Mouse (Mus musculus) liver, embryonic 14.5 days (tissue): ENCODE results near the gene Gas6. TPM values are rescaled to one million over a fixed set of nuclear protein-coding genes. Genes with fewer than 3 reads are reported as not detected.

Experiments
- ATAC-seq: fragments of 200-750 bp; cut with Nextera tagmentation; 2 replicates; pipeline ENCODE4 v1.8.0; 2017; ENCODE audit warnings: moderate number of reproducible peaks, mild to moderate bottlenecking, moderate library complexity; ENCODE audit not compliant: insufficient read depth
- DNase-seq, 3 experiments: peaks; one replicate each; pipeline ENCODE4 v3.0.0-alpha.2; 2012 to 2013; ENCODE audit warnings: low read depth in 3 of 3, low spot score in 3 of 3
- H3K27ac ChIP-seq: fragments of 300-500 bp; sonication (generic); 2 replicates; pipeline ENCODE4 v1.5.1; 2014; ENCODE audit warnings: moderate library complexity, mild to moderate bottlenecking, control low read depth, inconsistent platforms
- H3K27me3 ChIP-seq: fragments of 300-500 bp; sonication (generic); 2 replicates; pipeline ENCODE4 v1.6.1; 2014; ENCODE audit warnings: mild to moderate bottlenecking, low read length, moderate library complexity; ENCODE audit not compliant: control insufficient read depth, insufficient read depth
- H3K36me3 ChIP-seq: fragments of 300-500 bp; sonication (generic); replicated peaks from 2 replicates; pipeline ENCODE4 v1.6.1; 2014; ENCODE audit warnings: low read depth; ENCODE audit not compliant: control insufficient read depth, insufficient read depth
- H3K4me1 ChIP-seq, 2 experiments: fragments of 200-500 bp in 1 of 2; fragments of 300-500 bp in 1 of 2; sonication (generic) in 1 of 2; replicated peaks; 2 replicates each; pipeline ENCODE4 v1.6.1; 2012 to 2014; ENCODE audit warnings: antibody characterized with exemption in 1 of 2, inconsistent platforms in 1 of 2, low read length in 1 of 2; ENCODE audit not compliant: control insufficient read depth in 2 of 2, insufficient read depth in 2 of 2
- H3K4me2 ChIP-seq: fragments of 300-500 bp; sonication (generic); 2 replicates; pipeline ENCODE4 v1.6.1; 2014; ENCODE audit warnings: low read depth, mild to moderate bottlenecking, control low read depth, moderate library complexity
- H3K4me3 ChIP-seq, 2 experiments: fragments of 200-500 bp in 1 of 2; fragments of 300-500 bp in 1 of 2; sonication (generic) in 1 of 2; 2 replicates each; pipeline ENCODE4 v1.5.1; 2012 to 2014; ENCODE audit warnings: low read depth in 2 of 2, low read length in 2 of 2, mild to moderate bottlenecking in 2 of 2, control low read depth in 1 of 2, inconsistent platforms in 1 of 2, moderate library complexity in 1 of 2; ENCODE audit not compliant: insufficient read depth in 1 of 2
- H3K9ac ChIP-seq: fragments of 300-500 bp; sonication (generic); replicated peaks from 2 replicates; pipeline ENCODE4 v1.6.1; 2014; ENCODE audit warnings: mild to moderate bottlenecking, control low read depth, moderate library complexity
- H3K9me3 ChIP-seq: fragments of 300-500 bp; sonication (generic); 2 replicates; pipeline ENCODE4 v1.6.1; 2016; ENCODE audit warnings: low read length, mixed read lengths; ENCODE audit not compliant: control insufficient read depth
- CTCF ChIP-seq: IDR thresholded peaks from 2 replicates; pipeline ENCODE4 v1.5.1; 2016; ENCODE audit warnings: antibody characterized with exemption, low read depth, control low read depth
- EP300 ChIP-seq: IDR thresholded peaks from 2 replicates; pipeline ENCODE4 v1.6.1; 2016; ENCODE audit warnings: antibody characterized with exemption, low read depth
- WGBS: fragments of 180-500 bp; shearing (Covaris S2); extraction: QIAGEN DNeasy Blood & Tissue Kit; methylation state at CpG from one replicate; pipeline ENCODE4 v1.1.7; 2014; ENCODE audit not compliant: insufficient replicate concordance; 5-methylcytosine and 5-hydroxymethylcytosine counted together
- polyA plus RNA-seq, 2 experiments: library from polyadenylated mRNA; depleted of rRNA in 1 of 2; stranded (reverse) in 1 of 2; unstranded in 1 of 2; fragments of >200 nt; fragmentation: Nextera tagmentation in 1 of 2; extraction: Ambion mirVana in 1 of 2; gene quantifications; 2 replicates each; pipeline versions ENCODE4 v1.2.1 to v1.2.3; 2012 to 2014

Gas6 gene
- polyA plus RNA-seq, 2 experiments, result 2.2 to 2.7 TPM

GRCm38 (mm10) chr8:13472284-13472683, 22.0 kb downstream of the Gas6 start:
- no peaks in the 10 kb centered on the region for H3K9me3 ChIP-seq
- H3K27ac ChIP-seq, result no peak overlapping the region
- H3K9ac ChIP-seq, result no peak overlapping the region
- TF ChIP-seq EP300 (no peak), CTCF (no peak)
- H3K4me2 ChIP-seq, result no peak overlapping the region
- no peaks in the 10 kb centered on the region for H3K4me1 ChIP-seq
- no peak overlapping the region for H3K4me3 ChIP-seq
- H3K36me3 ChIP-seq, result no peaks in the 10 kb centered on the region
- no peaks in the 10 kb centered on the region for H3K27me3 ChIP-seq
- no peak for DNase-seq
- WGBS, result 61% methylated on average over 7 of the region's 7 CpGs
- ATAC-seq, result no peak

- Histone ChIP-seq H3K4me3 (no peak overlapping the region), H3K27ac (no peak overlapping the region), H3K4me2 (no peak overlapping the region), H3K36me3 (no peaks in the 10 kb centered on the region), H3K9ac (no peak overlapping the region), H3K27me3 (no peaks in the 10 kb centered on the region), H3K9me3 (no peaks in the 10 kb centered on the region), H3K4me1 (no peaks in the 10 kb centered on the region)
- TF ChIP-seq CTCF (no peak), EP300 (no peak)
- DNase-seq (no peak), ATAC-seq (no peak)
- WGBS, result 63% methylated on average over 11 of the region's 11 CpGs
Observed at GRCm38 (mm10) chr8:13471484-13471883, 22.8 kb downstream of the Gas6 start.

- Histone ChIP-seq H3K9me3 (no peaks in the 10 kb centered on the region), H3K9ac (no peak overlapping the region), H3K36me3 (no peaks in the 10 kb centered on the region), H3K27ac (no peak overlapping the region), H3K4me3 (no peak overlapping the region), H3K4me2 (no peak overlapping the region), H3K27me3 (no peaks in the 10 kb centered on the region), H3K4me1 (no peaks in the 10 kb centered on the region)
- no peak for ATAC-seq
- no peak for DNase-seq
- TF ChIP-seq EP300 (no peak), CTCF (no peak)
- 66% methylated on average over 9 of the region's 9 CpGs for WGBS
Observed at GRCm38 (mm10) chr8:13468737-13469136, 25.6 kb downstream of the Gas6 start.

- Histone ChIP-seq H3K4me1 (peaks cover 0 to 2% of the 10 kb centered on the region in 2 experiments; a peak in 1 of 4 replicates), H3K27ac (no peak overlapping the region), H3K36me3 (no peaks in the 10 kb centered on the region), H3K9me3 (no peaks in the 10 kb centered on the region), H3K4me3 (no peak overlapping the region), H3K4me2 (no peak overlapping the region), H3K9ac (no peak overlapping the region), H3K27me3 (no peaks in the 10 kb centered on the region)
- 52% methylated on average over 5 of the region's 5 CpGs for WGBS
- no peak for DNase-seq
- TF ChIP-seq EP300 (no peak), CTCF (peak; percentile 44; the same call in 1 of the 2 replicates)
- ATAC-seq, result no peak
Observed at GRCm38 (mm10) chr8:13466989-13467388, 27.3 kb downstream of the Gas6 start.

DNA sequence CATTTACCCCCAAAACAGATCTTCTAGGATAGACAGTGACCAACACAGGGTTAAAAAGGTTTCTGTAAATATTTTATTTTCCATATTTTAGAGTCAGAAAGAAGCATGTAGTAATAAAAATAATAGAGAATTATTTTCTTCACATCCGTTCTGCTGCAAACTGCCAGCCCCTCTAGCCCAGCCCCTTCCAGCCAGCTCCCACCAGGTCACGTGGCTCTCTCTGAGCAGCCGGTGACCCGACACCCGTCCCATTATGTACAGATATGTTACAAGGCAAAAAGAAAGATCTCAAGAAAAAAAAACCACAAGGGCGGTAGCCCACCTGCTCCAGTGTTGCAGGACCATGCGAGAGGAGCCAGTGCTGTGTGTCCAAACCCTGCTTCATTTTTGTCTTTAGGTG, 29.0 kb downstream of the Gas6 start:
- no peaks in the 10 kb centered on the region for H3K27me3 ChIP-seq
- peaks cover 0 to 2% of the 10 kb centered on the region in 2 experiments; a peak in 1 of 4 replicates for H3K4me1 ChIP-seq
- no peak for ATAC-seq
- no peak overlapping the region for H3K27ac ChIP-seq
- no peak overlapping the region for H3K9ac ChIP-seq
- DNase-seq, result no peak
- TF ChIP-seq EP300, result no peak
- no peak for TF ChIP-seq CTCF
- no peak overlapping the region for H3K4me3 ChIP-seq
- no peaks in the 10 kb centered on the region for H3K36me3 ChIP-seq
- no peaks in the 10 kb centered on the region for H3K9me3 ChIP-seq
- no peak overlapping the region for H3K4me2 ChIP-seq
- WGBS, result 52% methylated on average over 7 of the region's 7 CpGs
